Mouse (Mus musculus): Measurements from ENCODE around the gene Frmd5. TPM values are rescaled to one million over a fixed set of nuclear protein-coding genes. Genes with fewer than 3 reads are reported as not detected.
A peak's percentile ranks its signal among the peaks of the same experiment; 100 is the strongest.

The Frmd5 gene
- polyA plus RNA-seq, 1 experiment from 2014 or later: 3.1 TPM

DNA sequence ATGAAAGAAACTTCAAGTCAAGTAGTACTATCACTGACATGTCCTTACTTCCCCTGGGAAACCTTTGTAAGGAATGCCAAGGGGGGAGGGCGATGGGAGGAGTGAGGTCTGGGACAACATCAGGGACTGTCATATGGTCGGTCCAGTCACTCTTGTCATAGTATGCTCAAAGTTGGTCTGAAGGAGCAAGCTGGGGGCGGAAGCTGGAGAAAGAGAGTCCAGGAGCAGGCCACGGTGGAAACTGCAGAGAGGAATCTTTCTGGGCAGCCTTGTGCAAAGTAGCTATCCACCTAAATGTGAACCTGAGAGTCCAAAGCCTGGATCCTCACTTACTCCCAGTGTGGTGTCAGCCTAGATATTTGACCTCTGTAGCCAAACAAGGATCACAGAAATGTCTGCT is 147.5 kb downstream of the Frmd5 start:
- WGBS: 72% methylated on average over 4 of the region's 4 CpGs
- Histone ChIP-seq H3K9ac (replicated peaks; ENCODE audit: low read depth) (no peak overlapping the region), H3K9me3 (ENCODE audit: low read length) (no peaks in the 10 kb centered on the region), H3K27ac (ENCODE audit: low read length) (no peak overlapping the region), H3K27me3 (replicated peaks; ENCODE audit: insufficient read depth, low read length) (no peaks in the 10 kb centered on the region), H3K4me3 (ENCODE audit: low read depth, low read length) (no peak overlapping the region), H3K4me2 (replicated peaks; ENCODE audit: low read depth, low read length) (no peak overlapping the region), H3K4me1 (ENCODE audit: insufficient read depth, low read depth, low read length) (no peaks in the 10 kb centered on the region), H3K36me3 (ENCODE audit: insufficient read depth, low read length) (no peaks in the 10 kb centered on the region)
- TF ChIP-seq EP300 (IDR thresholded peaks at IDR 0.05): no peak
- TF ChIP-seq CTCF (IDR thresholded peaks at IDR 0.05): no peak
- no peak for DNase-seq (ENCODE audit: low spot score)
- ATAC-seq: no peak

DNA sequence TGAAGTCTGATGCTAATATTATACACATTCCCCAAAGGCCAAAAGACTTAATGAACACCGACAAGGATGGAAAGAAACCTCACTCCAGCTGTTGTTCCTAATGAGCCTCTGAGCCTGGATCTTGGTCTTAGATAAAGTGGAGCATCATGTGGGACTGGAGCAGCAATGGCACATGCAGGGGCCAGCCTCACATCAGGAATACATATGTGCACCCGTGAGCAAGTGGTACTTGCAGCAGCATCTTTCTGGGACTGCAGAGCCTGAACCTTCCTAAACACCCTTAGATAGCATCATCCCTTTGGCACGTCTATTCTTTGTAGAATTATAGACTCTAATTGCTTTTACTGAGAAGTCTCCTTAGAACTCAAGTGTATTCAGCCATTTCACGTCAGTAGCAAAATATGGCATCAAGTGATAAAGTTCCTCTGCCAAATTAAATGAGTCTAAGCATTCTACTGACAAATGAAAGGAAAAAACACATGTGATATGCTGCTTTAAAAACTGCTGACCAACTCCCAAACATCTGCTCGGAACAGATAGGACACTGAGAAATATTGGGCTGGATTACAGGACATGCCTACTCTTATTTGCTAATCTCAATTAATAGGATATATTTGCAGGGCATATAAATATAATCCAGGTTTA is 148.6 kb downstream of the Frmd5 start:
- no peaks in the 10 kb centered on the region for H3K4me1 ChIP-seq (ENCODE audit: insufficient read depth, low read depth, low read length)
- WGBS: 81% methylated on average over 5 of the region's 5 CpGs

DNA sequence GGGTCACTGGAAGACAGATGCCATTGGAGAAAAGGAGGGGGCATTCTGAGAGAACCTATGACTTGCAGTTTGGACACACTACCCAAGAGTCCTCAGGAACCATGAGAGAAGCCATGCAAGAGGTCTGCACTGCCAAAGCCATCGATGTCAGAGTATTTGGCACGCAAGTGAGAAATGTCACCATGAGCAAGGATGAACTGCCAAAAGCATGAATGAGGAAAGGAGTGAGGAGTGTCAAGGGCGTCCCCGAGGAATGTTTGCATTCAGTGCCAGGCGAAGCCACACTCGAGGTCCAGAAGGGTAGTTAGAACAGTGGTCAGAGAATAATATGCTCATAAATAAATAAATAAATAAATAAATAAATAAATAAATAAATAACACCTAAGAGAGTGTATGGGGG is 150.9 kb downstream of the Frmd5 start:
- ATAC-seq (no peak), DNase-seq (ENCODE audit: low spot score) (no peak)
- Histone ChIP-seq H3K9me3 (ENCODE audit: low read length) (no peaks in the 10 kb centered on the region), H3K27ac (ENCODE audit: low read length) (no peak overlapping the region), H3K9ac (replicated peaks; ENCODE audit: low read depth) (no peak overlapping the region), H3K36me3 (ENCODE audit: insufficient read depth, low read length) (no peaks in the 10 kb centered on the region), H3K4me1 (ENCODE audit: insufficient read depth, low read depth, low read length) (no peaks in the 10 kb centered on the region), H3K27me3 (replicated peaks; ENCODE audit: insufficient read depth, low read length) (no peaks in the 10 kb centered on the region), H3K4me2 (replicated peaks; ENCODE audit: low read depth, low read length) (no peak overlapping the region), H3K4me3 (ENCODE audit: low read depth, low read length) (no peak overlapping the region)
- 63% methylated on average over 6 of the region's 6 CpGs for WGBS
- no peak for TF ChIP-seq EP300 (IDR thresholded peaks at IDR 0.05)
- TF ChIP-seq CTCF (IDR thresholded peaks at IDR 0.05): no peak

More for the DNA sequence above, 148.6 kb downstream of the Frmd5 start:
- TF ChIP-seq EP300 (IDR thresholded peaks at IDR 0.05): no peak
- TF ChIP-seq CTCF (IDR thresholded peaks at IDR 0.05): no peak
- H3K4me3 ChIP-seq (ENCODE audit: low read depth, low read length): no peak overlapping the region
- DNase-seq (ENCODE audit: low spot score) (no peak), ATAC-seq (no peak)
- no peak overlapping the region for H3K4me2 ChIP-seq (replicated peaks; ENCODE audit: low read depth, low read length)
- no peak overlapping the region for H3K9ac ChIP-seq (replicated peaks; ENCODE audit: low read depth)
- H3K27ac ChIP-seq (ENCODE audit: low read length): no peak overlapping the region
- H3K36me3 ChIP-seq (ENCODE audit: insufficient read depth, low read length): no peaks in the 10 kb centered on the region
- H3K27me3 ChIP-seq (replicated peaks; ENCODE audit: insufficient read depth, low read length): no peaks in the 10 kb centered on the region
- H3K9me3 ChIP-seq (ENCODE audit: low read length): no peaks in the 10 kb centered on the region

DNA sequence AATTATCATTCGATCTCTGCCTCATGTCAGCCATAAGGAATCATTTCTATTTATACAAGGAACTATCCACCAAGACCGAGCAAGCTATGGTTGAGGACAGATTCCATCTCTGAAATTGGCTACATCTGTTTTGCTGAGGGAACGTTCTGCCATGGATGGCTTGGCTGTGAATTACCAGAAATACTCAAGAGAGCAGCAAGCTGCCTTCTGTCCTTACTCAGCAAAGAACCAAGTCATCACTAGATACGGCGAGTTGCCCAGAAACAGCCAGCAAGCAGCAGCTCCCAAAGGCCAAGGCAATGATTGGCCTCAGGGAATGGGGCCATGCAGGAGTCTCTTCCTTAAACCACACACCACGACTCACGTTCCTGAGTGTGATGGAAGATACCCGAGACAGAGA is 151.8 kb downstream of the Frmd5 start:
- no peak overlapping the region for H3K4me2 ChIP-seq (replicated peaks; ENCODE audit: low read depth, low read length)
- 77% methylated on average over 8 of the region's 8 CpGs for WGBS
- no peak for DNase-seq (ENCODE audit: low spot score)
- no peaks in the 10 kb centered on the region for H3K27me3 ChIP-seq (replicated peaks; ENCODE audit: insufficient read depth, low read length)
- TF ChIP-seq CTCF (IDR thresholded peaks at IDR 0.05) (no peak), EP300 (IDR thresholded peaks at IDR 0.05) (no peak)
- no peaks in the 10 kb centered on the region for H3K9me3 ChIP-seq (ENCODE audit: low read length)
- no peak overlapping the region for H3K27ac ChIP-seq (ENCODE audit: low read length)
- ATAC-seq: no peak
- H3K4me3 ChIP-seq (ENCODE audit: low read depth, low read length): no peak overlapping the region
- no peak overlapping the region for H3K9ac ChIP-seq (replicated peaks; ENCODE audit: low read depth)
- H3K4me1 ChIP-seq (ENCODE audit: insufficient read depth, low read depth, low read length): no peaks in the 10 kb centered on the region
- H3K36me3 ChIP-seq (ENCODE audit: insufficient read depth, low read length): no peaks in the 10 kb centered on the region

DNA sequence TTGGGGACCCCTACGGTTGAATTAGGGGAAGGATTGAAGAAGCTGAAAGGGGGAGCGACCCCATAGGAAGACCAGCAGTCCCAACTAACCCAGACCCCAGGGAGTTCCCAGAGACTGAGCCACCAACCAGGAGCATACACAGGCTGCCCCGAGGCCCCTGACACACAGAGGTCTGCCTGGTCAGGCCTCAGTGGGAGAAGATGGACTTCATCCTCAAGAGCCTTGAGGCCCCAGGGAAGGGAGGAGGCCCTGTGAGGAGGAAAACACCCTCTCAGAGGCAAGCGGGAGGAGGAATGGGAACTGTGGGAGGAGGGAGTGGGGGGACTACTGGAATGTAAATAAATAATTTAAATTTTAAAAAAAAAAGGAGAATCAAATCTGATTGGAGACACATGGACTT is 160.4 kb downstream of the Frmd5 start:
- ATAC-seq: no peak
- H3K9ac ChIP-seq (replicated peaks; ENCODE audit: low read depth): no peak overlapping the region
- no peak overlapping the region for H3K4me3 ChIP-seq (ENCODE audit: low read depth, low read length)
- no peaks in the 10 kb centered on the region for H3K27me3 ChIP-seq (replicated peaks; ENCODE audit: insufficient read depth, low read length)
- no peak for DNase-seq (ENCODE audit: low spot score)
- H3K9me3 ChIP-seq (ENCODE audit: low read length): no peaks in the 10 kb centered on the region
- WGBS: 58% methylated on average over 4 of the region's 4 CpGs
- H3K36me3 ChIP-seq (ENCODE audit: insufficient read depth, low read length): no peaks in the 10 kb centered on the region
- no peak overlapping the region for H3K4me2 ChIP-seq (replicated peaks; ENCODE audit: low read depth, low read length)
- no peak for TF ChIP-seq EP300 (IDR thresholded peaks at IDR 0.05)
- TF ChIP-seq CTCF (IDR thresholded peaks at IDR 0.05): no peak
- no peak overlapping the region for H3K27ac ChIP-seq (ENCODE audit: low read length)
- H3K4me1 ChIP-seq (ENCODE audit: insufficient read depth, low read depth, low read length): no peaks in the 10 kb centered on the region

DNA sequence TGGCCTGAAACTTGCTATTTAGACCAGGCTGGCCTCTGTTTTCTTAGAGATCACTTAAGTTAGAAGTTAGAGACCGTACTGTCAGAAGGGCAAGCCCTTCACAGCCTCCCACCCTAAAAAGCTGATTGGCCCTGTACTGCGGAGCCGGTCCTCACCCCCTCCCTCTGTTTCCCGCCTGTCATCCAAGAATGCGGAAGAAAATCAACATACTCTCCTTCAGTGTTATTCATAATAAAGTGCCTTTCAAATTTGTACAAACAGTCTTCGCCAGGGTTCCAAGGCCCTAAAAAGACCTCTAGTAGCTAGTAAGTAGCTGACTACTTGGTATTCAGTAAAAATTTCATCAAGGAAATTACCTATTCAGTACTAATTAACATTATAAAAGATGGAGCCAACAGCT is 164.0 kb downstream of the Frmd5 start:
- DNase-seq (ENCODE audit: low spot score) (no peak), ATAC-seq (no peak)
- Histone ChIP-seq H3K9me3 (ENCODE audit: low read length) (no peaks in the 10 kb centered on the region), H3K4me2 (replicated peaks; ENCODE audit: low read depth, low read length) (no peak overlapping the region), H3K36me3 (ENCODE audit: insufficient read depth, low read length) (no peaks in the 10 kb centered on the region), H3K4me3 (ENCODE audit: low read depth, low read length) (no peak overlapping the region), H3K9ac (replicated peaks; ENCODE audit: low read depth) (no peak overlapping the region), H3K27ac (ENCODE audit: low read length) (no peak overlapping the region), H3K4me1 (ENCODE audit: insufficient read depth, low read depth, low read length) (no peaks in the 10 kb centered on the region), H3K27me3 (replicated peaks; ENCODE audit: insufficient read depth, low read length) (no peaks in the 10 kb centered on the region)
- 25% methylated on average over 6 of the region's 6 CpGs for WGBS
- TF ChIP-seq EP300 (IDR thresholded peaks at IDR 0.05) (no peak), CTCF (IDR thresholded peaks at IDR 0.05) (no peak)

DNA sequence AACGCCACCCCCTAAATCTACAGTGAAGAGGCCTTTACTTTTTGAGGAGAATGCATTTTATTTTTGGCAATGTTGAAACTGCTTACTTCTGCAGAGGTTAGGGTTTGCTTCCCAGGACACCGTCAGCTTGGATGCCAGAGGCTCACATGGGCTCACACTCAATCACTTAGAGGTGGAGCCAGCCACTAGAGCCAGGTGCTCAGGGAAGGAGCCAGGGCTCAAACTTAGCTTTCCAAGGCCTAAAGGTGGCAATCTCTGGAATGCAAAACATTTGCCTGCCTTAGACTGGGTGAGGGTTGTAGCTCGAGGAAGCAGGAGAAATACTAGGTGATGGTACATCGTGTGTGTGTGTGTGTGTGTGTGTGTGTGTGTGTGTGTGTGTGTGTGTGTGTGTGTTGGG is 174.8 kb downstream of the Frmd5 start:
- DNase-seq (ENCODE audit: low spot score) (no peak), ATAC-seq (peak; percentile 46)
- Histone ChIP-seq H3K27me3 (replicated peaks; ENCODE audit: insufficient read depth, low read length) (no peaks in the 10 kb centered on the region), H3K27ac (ENCODE audit: low read length) (no peak overlapping the region), H3K9me3 (ENCODE audit: low read length) (no peaks in the 10 kb centered on the region), H3K4me3 (ENCODE audit: low read depth, low read length) (no peak overlapping the region), H3K4me2 (replicated peaks; ENCODE audit: low read depth, low read length) (no peak overlapping the region), H3K36me3 (ENCODE audit: insufficient read depth, low read length) (no peaks in the 10 kb centered on the region), H3K9ac (replicated peaks; ENCODE audit: low read depth) (no peak overlapping the region), H3K4me1 (ENCODE audit: insufficient read depth, low read depth, low read length) (no peaks in the 10 kb centered on the region)
- TF ChIP-seq CTCF (IDR thresholded peaks at IDR 0.05) (no peak), EP300 (IDR thresholded peaks at IDR 0.05) (no peak)
- WGBS: 39% methylated on average over 4 of the region's 4 CpGs
